Mouse (Mus musculus) kidney, postnatal 0 days (tissue): ENCODE measurements at regions not wholly inside any gene's neighbourhood (a gene's known extent, or its start where the extent isn't known, plus 50 kb on each side); places are given as distances from the start of the nearest gene placed in this dataset.

Experiments used
- ATAC-seq: fragments of 200-750 bp; cut with Nextera tagmentation; replicated peaks from 2 replicates; pipeline ENCODE4 v1.8.0; 2017; ENCODE audit warnings: low read depth, moderate number of reproducible peaks, moderate TSS enrichment, moderate library complexity; ENCODE audit not compliant: low FRiP score
- DNase-seq: peaks from one replicate; pipeline ENCODE4 v3.0.0-alpha.2; 2016; ENCODE audit warnings: low spot score
- H3K27ac ChIP-seq: fragments of 300-500 bp; sonication (generic); 2 replicates; pipeline ENCODE4 v1.5.1; 2014; ENCODE audit warnings: mild to moderate bottlenecking
- H3K27me3 ChIP-seq: fragments of 300-500 bp; sonication (generic); 2 replicates; pipeline ENCODE4 v1.6.1; 2014; ENCODE audit warnings: low read length, mixed read lengths; ENCODE audit not compliant: insufficient read depth
- H3K36me3 ChIP-seq: fragments of 300-500 bp; sonication (generic); 2 replicates; pipeline ENCODE4 v1.6.1; 2014; ENCODE audit warnings: low read length, mixed read lengths; ENCODE audit not compliant: insufficient read depth
- H3K4me1 ChIP-seq: fragments of 300-500 bp; sonication (generic); replicated peaks from 2 replicates; pipeline ENCODE4 v1.6.1; 2014; ENCODE audit warnings: antibody characterized with exemption, low read length, mixed read lengths; ENCODE audit not compliant: insufficient read depth
- H3K4me2 ChIP-seq: fragments of 300-500 bp; sonication (generic); 2 replicates; pipeline ENCODE4 v1.6.1; 2014; ENCODE audit warnings: mild to moderate bottlenecking, low read length, moderate library complexity, mixed read lengths
- H3K4me3 ChIP-seq: fragments of 300-500 bp; sonication (generic); replicated peaks from 2 replicates; pipeline ENCODE4 v1.5.1; 2014; ENCODE audit warnings: low read depth, low read length
- H3K9ac ChIP-seq: fragments of 300-500 bp; sonication (generic); 2 replicates; pipeline ENCODE4 v1.6.1; 2014; ENCODE audit warnings: low read depth, low read length
- H3K9me3 ChIP-seq: fragments of 300-500 bp; sonication (generic); replicated peaks from 2 replicates; pipeline ENCODE4 v1.6.1; 2016; ENCODE audit warnings: low read length, inconsistent platforms, mixed read lengths
- CTCF ChIP-seq: IDR thresholded peaks from 2 replicates; pipeline ENCODE4 v1.5.1; 2016; ENCODE audit warnings: antibody characterized with exemption, low read depth, mild to moderate bottlenecking, moderate library complexity
- WGBS: fragments of 180-500 bp; shearing (Covaris S2); extraction: QIAGEN DNeasy Blood & Tissue Kit; methylation state at CpG from one replicate; pipeline ENCODE4 v1.1.7; 2014; 5-methylcytosine and 5-hydroxymethylcytosine counted together

GRCm38 (mm10) chr9:14035526-14035925 is 208.0 kb downstream of the Fam76b start:
- no peak overlapping the region for H3K9ac ChIP-seq
- H3K27me3 ChIP-seq = no peaks in the 10 kb centered on the region
- WGBS = 75% methylated on average over 2 of the region's 2 CpGs
- H3K27ac ChIP-seq = no peak overlapping the region
- no peaks in the 10 kb centered on the region for H3K9me3 ChIP-seq
- H3K4me2 ChIP-seq = no peak overlapping the region
- no peak overlapping the region for H3K4me3 ChIP-seq
- no peak for TF ChIP-seq CTCF
- no peaks in the 10 kb centered on the region for H3K36me3 ChIP-seq
- DNase-seq (no peak), ATAC-seq (no peak)
- H3K4me1 ChIP-seq = no peaks in the 10 kb centered on the region

- Histone ChIP-seq H3K27ac (no peak overlapping the region), H3K4me1 (no peaks in the 10 kb centered on the region), H3K9me3 (no peaks in the 10 kb centered on the region), H3K4me2 (no peak overlapping the region), H3K36me3 (no peaks in the 10 kb centered on the region), H3K4me3 (no peak overlapping the region), H3K9ac (no peak overlapping the region), H3K27me3 (no peaks in the 10 kb centered on the region)
- 60% methylated on average over 2 of the region's 2 CpGs for WGBS
- ATAC-seq = no peak
- no peak for DNase-seq
- TF ChIP-seq CTCF = no peak
These were observed 214.5 kb downstream of the Fam76b start for GRCm38 (mm10) chr9:14041900-14042435.

GRCm38 (mm10) chr9:14048224-14048623 is 220.7 kb downstream of the Fam76b start:
- Histone ChIP-seq H3K4me3 (no peak overlapping the region), H3K9ac (no peak overlapping the region), H3K27me3 (no peaks in the 10 kb centered on the region), H3K4me2 (no peak overlapping the region), H3K36me3 (no peaks in the 10 kb centered on the region), H3K9me3 (no peaks in the 10 kb centered on the region), H3K4me1 (no peaks in the 10 kb centered on the region), H3K27ac (no peak overlapping the region)
- TF ChIP-seq CTCF = no peak
- ATAC-seq (no peak), DNase-seq (no peak)
- WGBS = 62% methylated on average over 4 of the region's 4 CpGs

GRCm38 (mm10) chr9:14053704-14054103 is 221.2 kb upstream of the Sesn3 start:
- TF ChIP-seq CTCF = no peak
- peak; percentile 82 for ATAC-seq
- no peaks in the 10 kb centered on the region for H3K4me1 ChIP-seq
- no peaks in the 10 kb centered on the region for H3K36me3 ChIP-seq
- no peak overlapping the region for H3K9ac ChIP-seq
- no peak overlapping the region for H3K27ac ChIP-seq
- no peak overlapping the region for H3K4me2 ChIP-seq
- no peak for DNase-seq
- whole genome bisulfite sequencing = 24% methylated on average over 2 of the region's 2 CpGs
- H3K9me3 ChIP-seq = no peaks in the 10 kb centered on the region
- no peaks in the 10 kb centered on the region for H3K27me3 ChIP-seq
- H3K4me3 ChIP-seq = no peak overlapping the region

- Histone ChIP-seq H3K9me3 (no peaks in the 10 kb centered on the region), H3K4me2 (no peak overlapping the region), H3K36me3 (no peaks in the 10 kb centered on the region), H3K27ac (no peak overlapping the region), H3K27me3 (no peaks in the 10 kb centered on the region), H3K9ac (no peak overlapping the region), H3K4me3 (no peak overlapping the region), H3K4me1 (0 out of 2 replicates have a peak, but pooled peaks cover 3% of the 10 kb centered on the region)
- no peak for ATAC-seq
- TF ChIP-seq CTCF = no peak
- 78% methylated on average over 10 of the region's 10 CpGs for WGBS
- no peak for DNase-seq
These were observed 218.3 kb upstream of the Sesn3 start for GRCm38 (mm10) chr9:14056410-14057172.

- no peak for TF ChIP-seq CTCF
- H3K9me3 ChIP-seq = no peaks in the 10 kb centered on the region
- H3K27ac ChIP-seq = peak overlapping the region; percentile 65; the same call in 1 of the 2 replicates
- H3K4me2 ChIP-seq = no peak overlapping the region
- H3K4me1 ChIP-seq = 0 out of 2 replicates have a peak, but pooled peaks cover 3% of the 10 kb centered on the region
- H3K27me3 ChIP-seq = no peaks in the 10 kb centered on the region
- WGBS = 25% methylated on average over 5 of the region's 5 CpGs
- no peak overlapping the region for H3K4me3 ChIP-seq
- H3K36me3 ChIP-seq = no peaks in the 10 kb centered on the region
- H3K9ac ChIP-seq = no peak overlapping the region
- DNase-seq (peak; percentile 33), ATAC-seq (no peak)
These were observed 216.2 kb upstream of the Sesn3 start for GRCm38 (mm10) chr9:14058592-14059227.
